Mouse (Mus musculus) E14TG2a.4 (cell line): Measurements from ENCODE around the gene Evi5.

Experiments
- CTCF ChIP-seq: conservative IDR thresholded peaks from 2 replicates; pipeline ENCODE4 v1.5.1; 2014; ENCODE audit warnings: low read length
- NANOG ChIP-seq: IDR thresholded peaks from 2 replicates; pipeline ENCODE4 v1.6.1; 2014; ENCODE audit warnings: borderline replicate concordance, low read length, mixed read lengths

- TF ChIP-seq CTCF: no peak
- TF ChIP-seq NANOG: no peak
Measured at GRCm38 (mm10) chr5:107720991-107721637, 153.8 kb downstream of the Evi5 start.
